Mouse (Mus musculus): ENCODE data around the gene Alg5. TPM values are rescaled to one million over a fixed set of nuclear protein-coding genes. Genes with fewer than 3 reads are reported as not detected.

Alg5 gene
- polyA plus RNA-seq, 1 experiment from 2014 or later = 45.9 TPM

- H3K4me2 ChIP-seq (ENCODE audit: low read depth, low read length) = no peak overlapping the region
- no peaks in the 10 kb centered on the region for H3K27me3 ChIP-seq (ENCODE audit: control insufficient read depth, insufficient read depth, low read length)
- no peak overlapping the region for H3K4me3 ChIP-seq (ENCODE audit: low read depth, low read length)
- H3K9ac ChIP-seq (replicated peaks; ENCODE audit: low read length) = no peak overlapping the region
- no peaks in the 10 kb centered on the region for H3K9me3 ChIP-seq (replicated peaks; ENCODE audit: control insufficient read depth, low read length)
- H3K36me3 ChIP-seq (replicated peaks; ENCODE audit: control insufficient read depth, insufficient read depth, low read depth, low read length) = peaks cover 12% of the 10 kb centered on the region
- no peak for ATAC-seq (replicated peaks; ENCODE audit: insufficient number of reproducible peaks, low FRiP score, low TSS enrichment, low read depth)
- no peak overlapping the region for H3K27ac ChIP-seq (replicated peaks; ENCODE audit: low read depth, low read length)
- no peak for DNase-seq (ENCODE audit: low spot score)
- WGBS = 91% methylated on average over 9 of the region's 9 CpGs
- H3K4me1 ChIP-seq (ENCODE audit: control insufficient read depth, insufficient read depth, low read length) = no peaks in the 10 kb centered on the region
Measured at GRCm38 (mm10) chr3:54708972-54709371, 26.4 kb upstream of the Alg5 start.

GRCm38 (mm10) chr3:54714253-54714652, 21.1 kb upstream of the Alg5 start, which contains the start of gene Gm21958:
TSS of gene Gm21958 (minus strand) at chr3:54714353.
- H3K4me3 ChIP-seq (ENCODE audit: low read depth, low read length) = no peak within 1 kb of the TSS
- peaks cover 12% of the 10 kb centered on the region for H3K36me3 ChIP-seq (replicated peaks; ENCODE audit: control insufficient read depth, insufficient read depth, low read depth, low read length)
- ATAC-seq (replicated peaks; ENCODE audit: insufficient number of reproducible peaks, low FRiP score, low TSS enrichment, low read depth) (no peak), DNase-seq (ENCODE audit: low spot score) (no peak)
- no peaks in the 10 kb centered on the region for H3K9me3 ChIP-seq (replicated peaks; ENCODE audit: control insufficient read depth, low read length)
- H3K27me3 ChIP-seq (ENCODE audit: control insufficient read depth, insufficient read depth, low read length) = no peaks in the 10 kb centered on the region
- H3K27ac ChIP-seq (replicated peaks; ENCODE audit: low read depth, low read length) = no peak within 1 kb of the TSS
- no peak within 1 kb of the TSS for H3K4me2 ChIP-seq (ENCODE audit: low read depth, low read length)
- H3K9ac ChIP-seq (replicated peaks; ENCODE audit: low read length) = no peak within 1 kb of the TSS
- no peaks in the 10 kb centered on the region for H3K4me1 ChIP-seq (ENCODE audit: control insufficient read depth, insufficient read depth, low read length)
- WGBS = 85% methylated on average over 6 of the region's 6 CpGs

DNA sequence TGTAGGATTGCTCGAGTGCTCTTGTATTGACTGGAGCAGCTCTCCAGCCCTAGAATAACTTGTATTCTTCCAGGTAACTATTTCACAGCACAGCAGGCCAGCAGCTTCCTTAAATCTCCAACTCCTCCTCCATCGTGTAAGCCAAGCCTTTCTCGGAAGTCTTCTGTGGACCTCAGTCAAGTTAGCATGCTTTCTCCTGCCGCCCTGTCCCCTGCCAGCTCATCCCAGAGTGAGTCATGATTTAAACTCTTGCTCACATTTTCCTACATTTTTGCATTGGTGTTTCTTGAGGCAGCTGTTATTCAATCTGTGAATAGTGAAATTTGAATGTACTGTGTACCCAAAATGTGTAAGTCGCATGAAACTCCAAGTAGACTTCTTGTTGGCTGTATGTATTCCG, 19.9 kb upstream of the Alg5 start:
- WGBS = 91% methylated on average over 6 of the region's 6 CpGs
- H3K4me2 ChIP-seq (ENCODE audit: low read depth, low read length) = no peak overlapping the region
- H3K27me3 ChIP-seq (ENCODE audit: control insufficient read depth, insufficient read depth, low read length) = no peaks in the 10 kb centered on the region
- no peak overlapping the region for H3K9ac ChIP-seq (replicated peaks; ENCODE audit: low read length)
- no peak for DNase-seq (ENCODE audit: low spot score)
- H3K9me3 ChIP-seq (replicated peaks; ENCODE audit: control insufficient read depth, low read length) = no peaks in the 10 kb centered on the region
- H3K4me1 ChIP-seq (ENCODE audit: control insufficient read depth, insufficient read depth, low read length) = no peaks in the 10 kb centered on the region
- H3K36me3 ChIP-seq (replicated peaks; ENCODE audit: control insufficient read depth, insufficient read depth, low read depth, low read length) = peaks cover 11% of the 10 kb centered on the region
- H3K27ac ChIP-seq (replicated peaks; ENCODE audit: low read depth, low read length) = no peak overlapping the region
- no peak overlapping the region for H3K4me3 ChIP-seq (ENCODE audit: low read depth, low read length)
- ATAC-seq (replicated peaks; ENCODE audit: insufficient number of reproducible peaks, low FRiP score, low TSS enrichment, low read depth) = no peak

- no peaks in the 10 kb centered on the region for H3K4me1 ChIP-seq (ENCODE audit: control insufficient read depth, insufficient read depth, low read length)
- no peak for ATAC-seq (replicated peaks; ENCODE audit: insufficient number of reproducible peaks, low FRiP score, low TSS enrichment, low read depth)
- no peak overlapping the region for H3K9ac ChIP-seq (replicated peaks; ENCODE audit: low read length)
- H3K27ac ChIP-seq (replicated peaks; ENCODE audit: low read depth, low read length) = no peak overlapping the region
- H3K4me2 ChIP-seq (ENCODE audit: low read depth, low read length) = no peak overlapping the region
- WGBS = 88% methylated on average over 6 of the region's 6 CpGs
- H3K4me3 ChIP-seq (ENCODE audit: low read depth, low read length) = no peak overlapping the region
- no peaks in the 10 kb centered on the region for H3K9me3 ChIP-seq (replicated peaks; ENCODE audit: control insufficient read depth, low read length)
- no peak for DNase-seq (ENCODE audit: low spot score)
- peaks cover 5% of the 10 kb centered on the region for H3K36me3 ChIP-seq (replicated peaks; ENCODE audit: control insufficient read depth, insufficient read depth, low read depth, low read length)
- H3K27me3 ChIP-seq (ENCODE audit: control insufficient read depth, insufficient read depth, low read length) = no peaks in the 10 kb centered on the region
Measured at GRCm38 (mm10) chr3:54717348-54717747, 18.0 kb upstream of the Alg5 start.

GRCm38 (mm10) chr3:54718947-54719346, 16.4 kb upstream of the Alg5 start:
- WGBS = 62% methylated on average over 3 of the region's 3 CpGs
- Histone ChIP-seq H3K9ac (replicated peaks; ENCODE audit: low read length) (no peak overlapping the region), H3K36me3 (replicated peaks; ENCODE audit: control insufficient read depth, insufficient read depth, low read depth, low read length) (peaks cover 5% of the 10 kb centered on the region), H3K4me2 (ENCODE audit: low read depth, low read length) (no peak overlapping the region), H3K4me3 (ENCODE audit: low read depth, low read length) (no peak overlapping the region), H3K27ac (replicated peaks; ENCODE audit: low read depth, low read length) (no peak overlapping the region), H3K27me3 (ENCODE audit: control insufficient read depth, insufficient read depth, low read length) (no peaks in the 10 kb centered on the region), H3K9me3 (replicated peaks; ENCODE audit: control insufficient read depth, low read length) (no peaks in the 10 kb centered on the region), H3K4me1 (ENCODE audit: control insufficient read depth, insufficient read depth, low read length) (no peaks in the 10 kb centered on the region)
- ATAC-seq (replicated peaks; ENCODE audit: insufficient number of reproducible peaks, low FRiP score, low TSS enrichment, low read depth) = no peak
- DNase-seq (ENCODE audit: low spot score) = no peak

DNA sequence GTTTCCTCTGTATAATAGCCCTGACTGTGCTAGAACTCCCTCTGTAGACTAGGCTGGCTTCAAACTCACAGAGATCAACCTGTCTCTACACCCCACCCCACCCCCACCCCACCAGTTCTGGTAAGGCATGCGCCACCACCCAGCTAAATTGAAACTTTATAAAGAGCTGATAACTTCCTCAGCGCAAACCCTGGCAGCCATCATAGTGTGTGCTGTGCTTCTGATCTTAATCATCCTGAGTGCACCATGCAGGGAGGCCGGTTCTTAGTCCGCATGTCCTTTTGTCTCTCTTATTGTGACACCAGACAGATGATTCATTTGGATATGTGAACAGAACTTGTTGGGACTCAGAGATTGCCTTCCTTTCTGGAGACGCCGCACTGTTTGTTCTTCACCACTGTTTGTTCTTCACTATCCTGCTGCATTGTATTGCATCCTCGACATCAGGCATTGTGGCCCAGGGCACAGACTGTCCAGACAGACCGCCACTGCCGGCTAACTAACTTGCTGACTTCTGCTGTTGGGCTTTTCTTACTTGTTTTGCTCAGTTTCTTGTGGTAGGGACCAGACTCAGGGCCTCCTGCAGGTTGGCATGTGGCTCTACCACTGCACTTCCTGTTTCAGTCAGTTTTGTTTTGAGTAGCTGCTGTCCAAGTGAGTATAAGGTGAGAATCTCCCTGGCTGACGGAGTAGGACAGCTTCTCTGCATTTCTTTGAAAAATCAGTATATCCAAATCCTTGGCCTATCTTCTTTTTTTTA, 11.4 kb upstream of the Alg5 start:
- no peak overlapping the region for H3K4me3 ChIP-seq (ENCODE audit: low read depth, low read length)
- ATAC-seq (replicated peaks; ENCODE audit: insufficient number of reproducible peaks, low FRiP score, low TSS enrichment, low read depth) = no peak
- no peak overlapping the region for H3K27ac ChIP-seq (replicated peaks; ENCODE audit: low read depth, low read length)
- H3K4me1 ChIP-seq (ENCODE audit: control insufficient read depth, insufficient read depth, low read length) = no peaks in the 10 kb centered on the region
- H3K9me3 ChIP-seq (replicated peaks; ENCODE audit: control insufficient read depth, low read length) = no peaks in the 10 kb centered on the region
- WGBS = 89% methylated on average over 10 of the region's 10 CpGs
- no peaks in the 10 kb centered on the region for H3K27me3 ChIP-seq (ENCODE audit: control insufficient read depth, insufficient read depth, low read length)
- no peak overlapping the region for H3K4me2 ChIP-seq (ENCODE audit: low read depth, low read length)
- no peak for DNase-seq (ENCODE audit: low spot score)
- H3K36me3 ChIP-seq (replicated peaks; ENCODE audit: control insufficient read depth, insufficient read depth, low read depth, low read length) = peaks cover 2% of the 10 kb centered on the region
- H3K9ac ChIP-seq (replicated peaks; ENCODE audit: low read length) = no peak overlapping the region

- H3K27me3 ChIP-seq (ENCODE audit: control insufficient read depth, insufficient read depth, low read length) = no peaks in the 10 kb centered on the region
- 84% methylated on average over 2 of the region's 2 CpGs for WGBS
Measured at GRCm38 (mm10) chr3:54725344-54725743, 10.0 kb upstream of the Alg5 start.

GRCm38 (mm10) chr3:54727588-54727987, 7.8 kb upstream of the Alg5 start:
- Histone ChIP-seq H3K4me3 (ENCODE audit: low read depth, low read length) (no peak overlapping the region), H3K4me1 (ENCODE audit: control insufficient read depth, insufficient read depth, low read length) (no peaks in the 10 kb centered on the region), H3K9me3 (replicated peaks; ENCODE audit: control insufficient read depth, low read length) (no peaks in the 10 kb centered on the region), H3K36me3 (replicated peaks; ENCODE audit: control insufficient read depth, insufficient read depth, low read depth, low read length) (peaks cover 9% of the 10 kb centered on the region; the same call in 1 of the 2 replicates), H3K27me3 (ENCODE audit: control insufficient read depth, insufficient read depth, low read length) (no peaks in the 10 kb centered on the region), H3K4me2 (ENCODE audit: low read depth, low read length) (no peak overlapping the region), H3K27ac (replicated peaks; ENCODE audit: low read depth, low read length) (no peak overlapping the region), H3K9ac (replicated peaks; ENCODE audit: low read length) (no peak overlapping the region)
- DNase-seq (ENCODE audit: low spot score) = no peak
- 94% methylated on average over 2 of the region's 2 CpGs for WGBS
- no peak for ATAC-seq (replicated peaks; ENCODE audit: insufficient number of reproducible peaks, low FRiP score, low TSS enrichment, low read depth)

More at GRCm38 (mm10) chr3:54725344-54725743, 10.0 kb upstream of the Alg5 start:
- Histone ChIP-seq H3K4me1 (ENCODE audit: control insufficient read depth, insufficient read depth, low read length) (no peaks in the 10 kb centered on the region), H3K4me3 (ENCODE audit: low read depth, low read length) (no peak overlapping the region), H3K27ac (replicated peaks; ENCODE audit: low read depth, low read length) (no peak overlapping the region), H3K9ac (replicated peaks; ENCODE audit: low read length) (no peak overlapping the region), H3K4me2 (ENCODE audit: low read depth, low read length) (no peak overlapping the region), H3K36me3 (replicated peaks; ENCODE audit: control insufficient read depth, insufficient read depth, low read depth, low read length) (peaks cover 9% of the 10 kb centered on the region), H3K9me3 (replicated peaks; ENCODE audit: control insufficient read depth, low read length) (no peaks in the 10 kb centered on the region)
- ATAC-seq (replicated peaks; ENCODE audit: insufficient number of reproducible peaks, low FRiP score, low TSS enrichment, low read depth) (no peak), DNase-seq (ENCODE audit: low spot score) (no peak)

Measured in embryonic facial prominence, embryonic 11.5 days (tissue).